Mouse (Mus musculus) retina, adult 2 months (tissue): ENCODE data around the gene Pxn.
A peak's percentile ranks its signal among the peaks of the same experiment; 100 is the strongest.
"Not testable (repeated sequence)": the region's sequence is repeated elsewhere in the genome, so short reads cannot be mapped to it uniquely, and the experiment has no call there.

Experiments
- DNase-seq: peaks from one replicate; pipeline ENCODE4 v3.0.0-alpha.2; 2012; ENCODE audit warnings: low read depth, low spot score

Gene Pxn

DNA sequence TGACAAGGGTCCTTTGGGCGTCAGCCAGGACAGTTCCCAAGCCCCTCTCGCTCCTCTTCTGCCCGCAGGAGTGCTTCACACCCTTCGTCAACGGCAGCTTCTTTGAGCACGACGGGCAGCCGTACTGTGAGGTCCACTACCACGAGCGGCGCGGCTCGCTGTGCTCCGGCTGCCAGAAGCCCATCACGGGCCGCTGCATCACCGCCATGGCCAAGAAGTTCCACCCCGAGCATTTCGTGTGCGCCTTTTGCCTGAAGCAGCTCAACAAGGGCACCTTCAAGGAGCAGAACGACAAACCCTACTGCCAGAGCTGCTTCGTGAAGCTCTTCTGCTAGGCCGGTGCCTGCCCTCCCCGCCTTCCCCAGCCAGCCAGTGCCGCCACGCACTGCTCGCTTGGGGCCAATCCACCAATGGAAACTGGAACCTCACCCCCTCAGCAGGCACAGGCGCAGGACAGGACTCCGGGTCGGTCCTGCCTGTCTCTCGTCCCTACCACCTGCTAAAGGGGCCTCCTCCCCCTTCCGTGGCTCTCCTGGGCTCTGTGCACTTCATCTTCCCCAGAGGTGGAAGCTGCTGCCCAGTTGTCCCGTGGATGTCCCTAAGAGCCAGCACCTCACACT is 47.4 kb downstream of the Pxn start:
- no peak for DNase-seq

DNA sequence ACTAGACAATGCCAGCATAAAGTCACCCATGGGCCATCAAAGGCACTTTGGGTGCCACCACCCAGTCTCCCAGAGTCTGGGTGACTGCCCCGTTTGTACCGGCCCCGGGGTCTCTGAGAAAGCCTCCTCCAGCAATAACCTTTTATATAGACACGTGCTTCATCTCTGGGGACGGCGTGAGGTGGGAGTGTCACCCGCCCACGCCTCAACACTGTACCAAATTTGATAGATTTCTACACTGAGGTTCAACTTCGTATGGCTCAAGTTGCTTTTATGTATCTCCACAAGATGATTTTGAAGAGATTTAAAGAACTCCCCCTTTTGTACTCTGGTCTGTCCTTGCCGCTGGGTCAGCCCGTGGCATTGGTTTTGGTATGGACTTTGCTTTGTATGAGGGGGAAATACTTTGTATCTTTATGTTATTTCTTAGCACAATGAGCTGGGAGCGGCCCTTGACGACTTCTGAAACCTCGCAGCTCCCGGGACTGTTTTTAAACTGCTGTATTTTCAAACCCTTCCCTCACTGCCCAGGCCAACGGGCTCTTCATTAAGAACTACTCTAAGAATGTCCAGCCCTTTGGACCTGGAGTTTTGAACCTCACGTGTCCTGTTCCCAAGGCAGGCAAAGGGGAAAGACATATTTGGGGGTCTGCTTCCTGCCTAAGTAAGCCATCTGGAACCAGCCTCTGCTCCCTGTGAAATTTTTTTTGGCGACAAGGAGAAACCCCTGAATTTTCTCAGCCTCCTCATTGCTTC is 48.2 kb downstream of the Pxn start:
- DNase-seq = no peak

DNA sequence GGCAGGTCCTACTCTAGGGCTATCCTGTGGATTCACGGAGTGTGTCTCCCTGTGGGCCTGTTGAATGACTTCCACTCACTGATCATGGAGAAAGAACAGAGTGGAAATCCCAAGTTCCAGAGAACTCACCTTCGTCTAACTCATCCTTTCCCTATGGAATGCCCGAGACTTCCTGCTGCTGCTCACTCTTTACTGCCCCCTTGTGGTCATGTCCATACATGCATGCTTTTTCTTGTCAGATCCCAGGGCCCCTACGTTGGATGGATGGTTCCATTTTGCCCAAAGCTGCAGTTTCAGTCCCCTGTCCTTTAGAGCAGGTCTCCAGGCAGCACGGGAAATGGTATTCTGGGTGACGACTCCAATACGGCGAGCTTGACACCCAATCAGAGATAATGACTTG is 49.7 kb downstream of the Pxn start:
- peak; percentile 61 for DNase-seq

DNA sequence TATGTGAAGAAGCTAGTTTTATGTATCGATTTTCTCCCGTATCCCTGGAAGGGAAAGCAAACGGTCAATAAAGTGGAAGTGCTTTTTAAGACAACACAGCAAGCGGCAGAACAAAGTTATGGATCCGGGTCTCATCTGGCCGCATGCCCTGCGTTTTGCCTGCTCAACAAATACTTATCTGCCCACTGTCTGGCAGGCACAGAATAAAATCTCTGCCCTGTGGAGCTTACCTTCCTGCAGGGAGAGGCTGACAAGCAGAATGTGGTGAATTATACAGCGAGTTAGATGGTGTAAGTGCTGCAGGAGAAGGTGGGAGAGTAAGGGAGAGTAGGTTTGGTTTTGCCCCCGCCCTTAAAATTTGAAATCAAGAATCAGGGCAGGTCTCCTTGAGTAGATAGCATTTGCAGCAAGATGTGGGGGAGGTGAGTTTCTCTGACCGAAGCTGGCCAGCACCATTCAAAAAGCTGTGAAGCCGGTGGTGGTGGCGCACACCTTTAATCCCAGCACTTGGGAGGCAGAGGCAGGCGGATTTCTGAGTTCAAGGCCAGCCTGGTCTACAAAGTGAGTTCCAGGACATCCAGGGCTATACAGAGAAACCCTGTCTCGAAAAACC is 51.8 kb downstream of the Pxn start:
- no peak for DNase-seq

- peak; percentile 99 for DNase-seq
Observed at GRCm38 (mm10) chr5:115559237-115560101, 53.0 kb downstream of the Pxn start, which contains the start of gene Rplp0. Gene Rplp0 (plus strand): TSS chr5:115559467.

DNA sequence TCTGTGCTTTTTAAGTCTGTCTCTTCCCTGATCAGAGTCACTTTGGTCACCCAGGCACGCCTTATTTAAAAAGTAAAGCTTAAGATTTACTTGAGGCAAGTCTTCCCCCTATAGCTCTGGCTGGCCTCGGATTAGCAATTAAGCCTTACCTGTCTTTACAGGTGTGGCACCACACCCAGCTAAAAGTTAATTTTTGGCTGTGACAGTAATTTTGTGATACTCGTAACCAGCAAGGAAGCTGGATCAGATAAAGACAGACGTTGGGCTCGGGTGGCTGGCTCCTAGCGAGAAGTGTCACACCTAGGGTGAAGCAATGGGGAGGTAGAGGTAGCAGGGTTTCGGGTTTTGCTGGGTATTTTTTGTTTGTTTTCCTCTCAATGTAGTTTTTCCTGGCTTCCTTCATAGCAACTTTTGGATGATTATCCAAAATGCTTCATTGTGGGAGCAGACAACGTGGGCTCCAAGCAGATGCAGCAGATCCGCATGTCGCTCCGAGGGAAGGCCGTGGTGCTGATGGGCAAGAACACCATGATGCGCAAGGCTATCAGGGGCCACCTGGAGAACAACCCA is 53.9 kb downstream of the Pxn start:
- no peak for DNase-seq

- no peak for DNase-seq
Observed at GRCm38 (mm10) chr5:115563771-115564585, 57.5 kb downstream of the Pxn start.

GRCm38 (mm10) chr5:115564737-115565393 is 58.4 kb downstream of the Pxn start, which contains the start of gene Gcn1l1:
Gene Gcn1l1 (plus strand): TSS chr5:115565254.
- peak; percentile 61 for DNase-seq

- DNase-seq = no peak
Observed at GRCm38 (mm10) chr5:115565403-115565802, 58.9 kb downstream of the Pxn start.

DNA sequence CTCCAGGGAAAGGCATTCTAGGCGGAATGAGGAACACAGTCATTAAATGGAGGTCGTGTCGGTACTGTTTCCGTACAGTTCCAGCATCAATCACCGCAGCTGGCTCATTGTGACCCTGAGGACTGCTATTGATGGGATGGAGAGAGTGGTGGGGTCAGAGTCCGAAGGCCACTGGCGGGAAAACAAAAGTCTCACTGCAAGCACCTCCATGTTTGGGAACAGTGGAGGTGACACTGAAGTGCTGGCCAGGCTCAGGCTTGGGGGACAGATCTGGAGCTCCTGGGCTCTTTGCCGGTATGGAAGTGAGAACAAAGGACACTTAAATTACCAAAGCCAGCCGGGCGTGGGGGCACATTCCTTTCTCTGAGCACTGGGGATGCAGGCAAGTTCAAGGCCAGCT is 62.2 kb downstream of the Pxn start:
- no peak for DNase-seq

DNA sequence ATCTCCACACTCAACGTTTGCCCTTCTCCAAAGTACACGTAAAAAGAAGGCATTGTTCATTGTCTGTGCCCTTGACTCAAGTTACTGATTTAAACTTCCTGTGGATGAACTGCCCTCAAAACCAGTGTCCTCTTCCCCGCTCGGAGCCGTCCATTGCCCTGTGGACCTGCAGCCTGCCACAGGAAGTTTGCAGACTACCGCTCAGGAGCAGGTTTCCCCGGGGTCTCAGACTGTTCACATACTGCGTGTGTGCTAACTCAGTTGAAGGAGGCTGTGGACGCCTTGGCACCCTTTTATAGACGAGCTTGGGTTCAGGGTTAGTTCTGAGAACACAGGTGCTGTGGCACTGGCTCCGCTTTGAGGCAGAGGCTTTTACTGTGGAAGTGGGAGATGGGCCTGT is 62.8 kb downstream of the Pxn start:
- no peak for DNase-seq

DNA sequence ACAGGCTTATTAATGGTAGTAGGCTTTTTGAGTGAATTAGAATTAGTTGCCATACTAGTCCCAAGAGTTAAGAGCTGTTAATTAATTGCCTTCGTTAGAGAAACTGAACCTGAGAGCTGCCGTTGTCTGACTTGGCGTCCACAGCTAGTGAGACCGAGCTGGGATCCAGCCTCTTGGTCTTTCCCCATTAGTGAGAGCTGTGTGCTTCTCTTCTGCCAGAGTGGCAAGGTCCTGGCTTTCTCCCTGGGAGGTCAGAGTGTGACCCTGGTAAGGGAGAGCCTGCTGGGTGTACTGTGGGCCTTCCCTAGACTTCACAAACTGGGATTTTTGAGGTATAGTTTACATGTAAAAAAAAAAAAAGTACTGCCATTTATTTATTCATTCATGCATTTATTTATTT is 63.2 kb downstream of the Pxn start:
- DNase-seq = no peak

- no peak for DNase-seq
Observed at GRCm38 (mm10) chr5:115571086-115571485, 64.6 kb downstream of the Pxn start.

DNA sequence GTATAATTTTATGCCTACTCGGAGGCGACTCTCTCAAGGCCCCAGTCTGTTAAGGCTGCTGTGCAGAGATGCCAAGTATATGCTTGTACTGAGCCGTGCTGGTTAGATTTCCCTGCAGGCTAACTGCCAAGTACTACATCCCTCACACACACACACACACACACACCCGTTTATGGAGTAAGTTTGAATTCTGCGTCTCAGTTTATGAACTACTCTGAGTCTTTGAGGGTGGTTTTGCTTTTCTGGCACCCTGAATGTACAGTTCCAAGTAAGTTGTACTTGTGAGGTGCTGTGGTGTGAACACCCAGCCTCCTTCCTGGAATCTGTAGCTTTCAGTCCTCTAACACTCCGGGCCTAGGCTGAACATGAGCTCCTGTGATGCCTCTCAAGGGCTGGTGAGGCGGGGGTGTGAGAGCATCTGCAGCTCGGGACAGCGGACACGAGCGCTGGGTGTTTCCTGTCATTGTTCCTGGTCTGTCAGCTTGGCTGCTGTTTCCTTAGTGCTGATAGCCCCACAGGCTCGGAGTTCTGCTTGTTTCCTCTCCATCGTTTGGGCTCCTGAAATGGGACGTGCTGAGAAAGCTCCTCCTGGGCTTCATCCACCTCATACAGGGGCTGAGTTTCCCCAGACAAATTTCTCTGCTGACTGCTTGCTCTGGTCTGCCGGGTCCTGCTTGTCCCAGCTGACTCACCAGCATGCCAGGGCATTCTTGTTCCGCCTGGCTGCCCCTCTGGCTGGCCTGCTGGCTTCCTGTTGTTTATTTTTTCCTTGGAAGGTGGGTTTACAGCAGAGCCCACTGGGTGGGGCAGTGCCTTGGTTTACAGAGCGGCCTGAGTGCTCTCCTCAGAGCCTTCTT is 66.4 kb downstream of the Pxn start:
- DNase-seq = no peak

- no peak for DNase-seq
Observed at GRCm38 (mm10) chr5:115574992-115575391, 68.5 kb downstream of the Pxn start.

DNA sequence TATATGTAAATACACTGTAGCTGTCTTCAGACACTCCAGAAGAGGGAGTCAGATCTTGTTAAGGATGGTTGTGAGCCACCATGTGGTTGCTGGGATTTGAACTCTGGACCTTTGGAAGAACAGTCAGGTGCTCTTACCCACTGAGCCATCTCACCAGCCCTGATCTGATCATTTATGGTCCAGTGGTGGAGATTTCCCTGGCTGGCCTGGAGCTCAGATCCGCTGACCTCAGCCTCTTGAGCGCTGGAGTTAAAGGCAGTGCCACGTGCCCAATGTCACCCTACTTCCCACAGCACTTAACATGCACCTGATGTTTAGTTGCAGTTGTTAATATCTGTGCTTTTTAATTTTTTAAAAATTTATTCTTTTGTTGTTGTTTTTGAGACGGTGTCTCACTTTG is 71.2 kb downstream of the Pxn start:
- DNase-seq = not testable (repeated sequence)

GRCm38 (mm10) chr5:115578922-115579321 is 72.4 kb downstream of the Pxn start:
- DNase-seq = no peak

DNA sequence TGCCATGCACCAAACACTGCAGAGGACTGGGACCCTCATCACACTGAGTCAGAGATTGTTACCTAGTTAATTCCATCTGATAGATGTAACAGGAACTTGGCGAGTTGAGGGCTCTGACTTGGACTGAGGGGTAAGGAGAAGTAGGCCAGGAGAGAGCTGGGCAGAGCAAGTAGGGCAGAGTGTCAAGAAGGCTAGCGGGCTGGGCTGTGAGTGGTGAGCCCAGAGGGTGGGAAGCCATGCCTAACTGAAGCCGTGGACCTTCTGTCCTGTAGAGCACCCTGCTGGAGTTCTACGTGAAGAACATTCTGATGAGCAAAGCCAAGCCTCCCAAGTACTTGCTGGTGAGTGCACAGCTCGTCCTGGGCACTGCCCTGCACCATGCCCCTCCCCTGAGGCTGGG is 72.9 kb downstream of the Pxn start:
- DNase-seq = no peak
